Mouse (Mus musculus): ENCODE results near the gene D030056L22Rik.

D030056L22Rik gene

GRCm38 (mm10) chr19:18712866-18713300 is at the start of gene D030056L22Rik:
TSS of gene D030056L22Rik (plus strand) at chr19:18713193.
- DNase-seq = peak; percentile 99

GRCm38 (mm10) chr19:18663904-18664303 is 49.1 kb upstream of the D030056L22Rik start:
- DNase-seq = no peak

GRCm38 (mm10) chr19:18666966-18667365 is 46.0 kb upstream of the D030056L22Rik start:
- no peak for DNase-seq

- DNase-seq = no peak
These were observed 43.4 kb upstream of the D030056L22Rik start for GRCm38 (mm10) chr19:18669551-18669950.

GRCm38 (mm10) chr19:18670608-18671007 is 42.4 kb upstream of the D030056L22Rik start, which contains the start of gene Carnmt1:
TSS of gene Carnmt1 (plus strand) at chr19:18670764.
- DNase-seq = peak; percentile 99

- peak; percentile 47 for DNase-seq
These were observed 41.8 kb upstream of the D030056L22Rik start for GRCm38 (mm10) chr19:18671056-18671741.

- DNase-seq = no peak
These were observed 40.5 kb upstream of the D030056L22Rik start for GRCm38 (mm10) chr19:18672498-18672897.

GRCm38 (mm10) chr19:18673116-18673515 is 39.9 kb upstream of the D030056L22Rik start:
- no peak for DNase-seq

- DNase-seq = no peak
These were observed 30.9 kb upstream of the D030056L22Rik start for GRCm38 (mm10) chr19:18682142-18682541.

- peak; percentile 49 for DNase-seq
These were observed 25.4 kb upstream of the D030056L22Rik start for GRCm38 (mm10) chr19:18687556-18687955.

GRCm38 (mm10) chr19:18692176-18692575 is 20.8 kb upstream of the D030056L22Rik start:
- DNase-seq = no peak

- no peak for DNase-seq
These were observed 20.2 kb upstream of the D030056L22Rik start for GRCm38 (mm10) chr19:18692768-18693167.

GRCm38 (mm10) chr19:18695116-18695515 is 17.9 kb upstream of the D030056L22Rik start:
- no peak for DNase-seq

GRCm38 (mm10) chr19:18695552-18695951 is 17.4 kb upstream of the D030056L22Rik start:
- no peak for DNase-seq

GRCm38 (mm10) chr19:18708101-18708500 is 4.9 kb upstream of the D030056L22Rik start:
- no peak for DNase-seq

- DNase-seq = no peak
These were observed 2.1 kb upstream of the D030056L22Rik start for GRCm38 (mm10) chr19:18710903-18711302.

GRCm38 (mm10) chr19:18711589-18711988 is 1.4 kb upstream of the D030056L22Rik start:
- DNase-seq = no peak

- no peak for DNase-seq
These were observed 684 bp upstream of the D030056L22Rik start for GRCm38 (mm10) chr19:18712153-18712865.

GRCm38 (mm10) chr19:18713357-18713756 is 364 bp downstream of the D030056L22Rik start:
- peak; percentile 42 for DNase-seq

- DNase-seq = peak; percentile 86
These were observed 3.4 kb downstream of the D030056L22Rik start for GRCm38 (mm10) chr19:18716374-18716773.

- DNase-seq = peak; percentile 47
These were observed 7.3 kb downstream of the D030056L22Rik start for GRCm38 (mm10) chr19:18720337-18720736.

GRCm38 (mm10) chr19:18725186-18725585 is 12.2 kb downstream of the D030056L22Rik start:
- no peak for DNase-seq

GRCm38 (mm10) chr19:18730255-18730654 is 17.3 kb downstream of the D030056L22Rik start:
- DNase-seq = no peak

GRCm38 (mm10) chr19:18731077-18731476 is 18.1 kb downstream of the D030056L22Rik start:
- no peak for DNase-seq

Measured in kidney, adult 9 months (tissue).